Mouse (Mus musculus): ENCODE measurements around the gene Tagln3.

Tagln3 gene

DNA sequence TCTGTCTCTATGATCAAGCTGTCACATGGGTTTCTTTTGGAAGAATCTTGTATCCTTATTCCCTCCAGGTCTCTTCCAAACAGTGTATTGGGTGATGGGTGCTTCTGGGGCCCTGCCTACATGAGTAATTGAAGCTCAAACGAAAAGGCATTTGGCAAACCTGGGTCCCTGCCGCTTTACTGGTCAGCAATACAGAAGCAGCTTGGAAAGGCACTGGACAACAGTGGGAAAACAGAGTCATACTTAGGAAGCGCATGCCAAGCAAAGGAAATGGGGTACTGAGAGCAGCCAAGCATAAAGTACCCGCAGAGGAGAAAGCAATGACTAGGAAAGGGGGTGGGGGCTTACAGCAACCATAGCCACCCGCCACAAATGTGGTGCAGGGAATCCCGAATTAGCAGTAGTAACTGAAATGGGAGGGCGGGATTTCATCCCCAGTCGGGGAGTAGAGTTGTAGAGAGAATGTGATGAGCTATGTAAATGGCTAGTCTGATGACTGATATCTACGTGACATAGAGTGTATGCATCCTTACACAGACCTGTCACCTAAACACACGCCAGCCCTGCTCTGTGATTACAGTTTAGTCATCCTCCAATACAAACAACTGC is 4.3 kb downstream of the Tagln3 start:
- peak; percentile 63 to 64 for DNase-seq

DNA sequence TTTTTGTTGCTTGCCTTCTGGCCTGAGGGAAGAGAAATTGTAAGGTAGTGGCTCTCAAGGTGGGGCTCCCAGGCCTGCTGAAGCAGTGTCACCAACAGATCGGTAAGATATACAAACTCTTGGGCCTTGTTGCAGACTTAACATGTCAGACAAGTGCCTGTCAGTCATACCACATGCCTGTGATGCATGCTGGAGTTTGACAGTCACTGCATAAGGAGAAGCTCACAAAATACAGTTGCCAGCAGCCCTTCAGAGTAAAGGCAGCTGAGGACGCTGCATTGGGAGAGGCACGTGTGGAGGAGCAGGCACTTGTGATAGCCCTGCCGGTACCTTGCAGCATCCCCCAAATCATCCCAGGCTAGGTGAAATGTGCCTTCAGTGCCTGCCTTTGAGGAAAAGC is 6.1 kb downstream of the Tagln3 start:
- no peak for DNase-seq

DNA sequence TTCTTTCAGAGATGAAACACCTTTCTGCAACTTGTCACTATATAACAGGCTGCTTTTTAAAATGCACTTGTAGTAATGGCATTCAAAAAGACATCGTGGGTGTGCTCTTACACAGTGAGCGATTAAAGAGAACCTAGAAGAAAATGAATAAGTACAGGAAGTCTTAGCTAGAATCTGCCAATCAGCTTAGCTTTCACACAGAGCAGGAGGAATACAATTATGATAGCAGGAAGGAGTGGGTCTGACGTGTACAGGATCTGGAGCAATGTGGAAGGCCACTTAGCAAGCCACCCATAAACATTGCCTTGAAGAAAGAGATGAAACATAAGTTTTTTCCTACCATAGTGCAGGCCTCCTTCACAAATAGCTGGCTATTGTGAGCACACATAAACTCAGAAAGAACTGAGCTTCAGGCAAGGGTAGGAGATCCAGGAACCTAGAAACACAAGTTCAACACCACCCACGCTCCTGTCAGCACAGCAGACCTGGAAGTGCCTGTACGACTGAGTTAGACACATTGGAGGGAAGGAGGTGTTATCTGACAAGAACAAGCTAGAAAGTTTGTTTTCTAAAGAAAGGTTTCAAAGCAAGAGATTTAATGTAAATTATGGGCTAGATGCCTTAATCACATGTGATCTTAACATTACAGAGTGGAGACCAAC is 9.8 kb downstream of the Tagln3 start:
- DNase-seq = no peak

DNA sequence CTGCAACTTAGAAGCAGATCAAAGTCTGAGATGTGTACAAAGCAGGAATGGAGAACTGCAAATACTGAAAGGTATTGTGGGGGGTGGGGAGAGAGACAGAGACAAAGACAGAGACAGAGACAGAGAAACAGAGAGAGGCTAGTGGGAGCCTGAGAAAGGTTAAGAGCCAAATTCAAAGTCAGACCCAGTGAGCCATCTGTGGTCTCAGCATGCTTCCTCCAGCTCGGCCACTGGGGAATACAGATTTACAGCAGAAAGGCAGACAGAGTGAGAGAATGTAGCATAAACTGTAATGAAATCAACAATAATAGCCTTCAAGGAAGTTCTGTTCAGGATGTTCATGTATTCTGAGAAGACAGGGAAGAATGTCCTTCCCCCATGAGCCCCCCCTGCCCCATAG is 10.5 kb downstream of the Tagln3 start:
- DNase-seq = peak; percentile 36 to 41

DNA sequence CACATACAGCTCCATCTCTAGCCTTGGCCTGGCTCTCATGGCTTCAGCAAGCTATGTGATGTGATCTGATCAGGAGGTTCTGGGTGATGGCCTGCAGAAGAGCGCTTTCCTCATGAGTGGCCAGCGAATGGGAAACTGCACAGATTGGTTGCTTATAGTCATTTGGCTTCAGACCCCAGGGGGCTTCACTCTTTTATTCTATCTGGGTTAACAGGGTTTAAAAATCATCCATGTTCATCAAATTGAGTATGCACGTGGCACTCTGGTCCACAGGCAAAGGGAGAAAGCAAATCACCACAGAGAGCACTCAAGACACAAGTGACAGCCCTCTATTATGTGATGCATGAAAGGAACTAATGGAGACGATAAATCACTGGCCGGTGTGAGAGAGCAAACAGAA is 11.1 kb downstream of the Tagln3 start:
- no peak for DNase-seq

DNA sequence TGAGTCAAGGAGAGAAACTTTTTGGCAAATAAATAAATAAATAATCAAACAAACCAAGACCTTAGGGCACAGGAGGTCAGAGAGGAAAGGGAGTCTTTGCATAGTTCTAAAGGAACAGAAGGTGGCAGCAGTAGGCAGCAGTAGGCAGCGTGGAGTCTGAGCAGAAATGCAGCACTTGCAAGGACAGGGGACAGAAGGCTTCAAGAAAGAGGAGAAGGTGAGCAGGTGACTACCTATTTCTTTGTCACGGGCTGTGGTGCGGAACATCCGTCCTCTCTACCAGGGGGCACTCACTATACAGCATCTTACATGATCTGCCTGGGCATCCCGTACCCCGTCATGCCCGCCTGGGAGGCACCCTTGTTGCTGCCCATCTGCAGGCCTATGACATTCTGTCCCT is 13.1 kb downstream of the Tagln3 start:
- peak; percentile 40 to 48 for DNase-seq

DNA sequence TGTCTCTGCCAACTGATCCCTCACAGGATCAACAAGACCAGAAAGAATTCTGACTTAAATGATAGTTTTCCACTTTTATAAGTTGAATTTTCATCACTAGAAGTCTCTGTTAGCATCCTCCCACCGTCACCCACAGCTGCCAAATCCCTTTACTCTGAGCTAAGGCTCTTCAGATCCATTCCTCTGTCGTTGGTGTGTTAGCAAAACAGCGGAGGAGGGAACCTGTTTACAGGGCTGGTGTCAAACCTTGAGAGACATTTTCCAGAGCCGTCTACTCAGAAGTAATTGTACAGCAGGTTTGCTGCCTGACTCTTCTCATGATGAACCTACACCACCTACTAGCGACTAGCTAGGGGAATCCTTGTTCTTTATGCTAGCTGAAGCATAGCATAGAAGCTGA is 25.1 kb downstream of the Tagln3 start:
- DNase-seq = no peak

DNA sequence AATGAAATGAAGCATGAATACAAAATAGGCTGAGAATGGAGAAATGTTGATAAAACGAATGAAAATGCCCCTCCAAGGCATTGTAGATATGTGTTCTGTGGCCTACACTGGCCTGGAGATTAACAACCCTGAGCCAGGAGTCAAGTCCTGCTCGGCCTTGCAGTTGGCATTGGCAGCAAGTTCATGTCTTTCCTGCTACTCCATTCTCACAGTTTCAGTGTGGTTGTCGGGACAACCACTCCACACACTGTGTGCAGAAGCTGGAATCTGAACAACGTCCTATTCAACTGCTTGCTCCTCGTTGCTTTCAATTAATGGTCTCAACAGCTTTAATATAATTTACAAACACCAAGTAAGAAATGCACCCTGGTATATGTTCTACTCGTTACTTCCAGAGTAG is 26.4 kb downstream of the Tagln3 start:
- no peak for DNase-seq

DNA sequence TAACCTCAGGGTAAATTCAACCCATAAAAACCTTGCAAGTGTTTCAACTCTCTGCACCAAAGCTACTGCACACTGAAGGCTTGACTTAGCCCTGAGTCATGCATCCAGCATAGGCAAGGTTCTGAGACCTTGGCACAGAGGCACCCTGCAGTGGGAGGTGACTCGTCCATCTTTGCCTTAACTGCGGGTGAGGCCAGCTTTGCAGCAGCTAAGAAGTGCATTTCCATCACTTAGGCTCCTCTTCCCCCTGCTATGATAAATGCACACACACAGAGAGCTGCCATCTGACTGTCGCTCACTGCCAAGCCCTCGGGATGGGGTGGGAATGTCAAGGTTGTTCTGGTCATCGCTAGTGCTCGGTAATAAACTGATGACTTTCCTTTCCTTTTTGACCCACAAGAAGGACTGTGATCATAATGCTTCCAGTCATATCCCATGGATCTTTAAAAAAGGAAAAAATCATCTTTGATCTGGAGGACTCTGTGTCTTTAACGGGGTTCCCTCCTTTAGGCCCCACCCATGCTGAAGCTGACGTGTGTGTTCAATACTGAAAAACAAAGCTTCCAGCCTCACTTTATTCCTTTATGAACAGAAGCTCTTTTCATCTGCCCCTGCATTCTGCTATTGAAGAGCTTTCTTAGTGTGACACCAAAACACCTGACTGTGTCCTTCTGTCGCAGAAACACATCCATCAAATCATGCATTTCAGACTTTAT is 28.8 kb downstream of the Tagln3 start:
- DNase-seq = peak; percentile 64 to 67

DNA sequence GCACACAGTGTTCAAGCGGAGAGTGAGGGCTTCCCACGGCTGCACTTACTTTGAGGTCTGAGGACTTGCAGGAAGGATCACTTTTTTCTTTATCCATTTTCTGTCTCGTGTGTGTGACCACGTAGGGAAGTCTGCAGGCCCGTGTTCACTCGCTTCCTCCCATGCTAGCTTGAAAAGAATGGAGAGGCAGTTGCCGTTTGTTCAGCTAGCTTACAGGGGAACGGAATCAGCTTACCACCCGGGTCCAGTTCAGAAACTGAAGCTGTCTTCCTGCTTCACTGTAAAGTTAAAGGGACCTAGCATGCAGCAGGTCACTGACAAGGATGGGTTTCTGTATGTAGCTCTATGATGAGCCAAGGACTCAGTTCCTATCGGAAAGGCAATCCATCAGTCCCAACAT is 30.9 kb downstream of the Tagln3 start, which contains the start of gene Tmprss7:
Gene Tmprss7 (minus strand): TSS at position 101 of the 400 bp plus-strand sequence.
- no peak for DNase-seq

DNA sequence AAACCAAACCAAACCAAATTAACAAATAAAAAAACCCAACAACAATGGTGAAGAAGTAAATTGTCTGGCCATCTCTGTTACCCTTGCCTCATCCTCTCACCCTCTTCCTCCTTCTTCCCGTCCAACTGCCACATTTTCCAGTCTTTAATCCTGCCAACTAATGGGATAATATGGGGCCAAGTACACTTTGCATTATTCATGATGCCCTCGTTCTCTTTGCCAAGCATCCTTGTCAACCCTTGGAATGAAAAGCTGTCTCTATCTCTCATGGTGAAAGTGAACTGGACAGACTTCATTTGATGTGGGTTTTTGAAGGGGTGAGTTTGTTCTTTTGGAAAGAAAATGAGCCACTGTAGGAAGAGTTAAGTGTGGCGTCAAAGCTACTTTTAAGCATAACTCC is 31.6 kb downstream of the Tagln3 start:
- DNase-seq = no peak

DNA sequence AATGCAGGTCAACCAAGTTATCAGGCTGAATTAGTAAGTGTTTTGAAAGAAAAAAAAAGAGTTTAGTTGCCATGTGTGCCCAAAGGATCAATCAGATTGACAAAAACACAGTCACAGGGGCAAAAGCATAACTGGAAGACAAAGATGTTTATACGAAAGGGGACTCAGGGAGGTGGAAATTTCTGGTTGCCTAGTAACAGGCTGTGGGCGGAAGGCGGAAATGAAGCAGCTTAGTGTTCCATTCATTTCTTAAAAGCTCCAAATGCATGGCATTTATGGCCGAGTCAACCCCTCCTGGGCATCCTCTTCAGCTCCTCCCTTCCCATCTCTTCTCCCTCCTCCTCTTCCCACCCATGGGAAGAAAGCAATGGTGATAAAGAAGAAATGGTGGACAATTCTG is 34.2 kb downstream of the Tagln3 start:
- no peak for DNase-seq

DNA sequence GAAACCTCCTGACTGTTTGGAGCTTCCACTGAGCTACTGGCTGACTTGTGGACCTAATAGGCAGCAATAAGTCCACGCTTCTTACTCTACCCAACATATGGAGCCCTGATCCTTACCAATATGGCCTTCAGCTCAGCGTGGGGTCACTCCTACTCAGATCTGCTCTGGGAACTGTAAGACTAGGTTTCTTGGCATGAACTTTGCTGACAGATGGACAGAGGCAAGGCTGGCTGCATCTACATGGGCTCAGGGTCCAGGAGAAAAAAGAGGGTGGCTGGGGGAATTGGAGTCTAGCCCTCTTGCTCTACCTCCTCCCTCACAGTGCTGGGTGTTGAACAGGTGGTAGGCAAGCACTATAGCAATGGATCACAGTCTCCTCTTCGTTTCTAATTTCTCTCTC is 37.6 kb downstream of the Tagln3 start:
- peak; percentile 69 to 81 for DNase-seq

DNA sequence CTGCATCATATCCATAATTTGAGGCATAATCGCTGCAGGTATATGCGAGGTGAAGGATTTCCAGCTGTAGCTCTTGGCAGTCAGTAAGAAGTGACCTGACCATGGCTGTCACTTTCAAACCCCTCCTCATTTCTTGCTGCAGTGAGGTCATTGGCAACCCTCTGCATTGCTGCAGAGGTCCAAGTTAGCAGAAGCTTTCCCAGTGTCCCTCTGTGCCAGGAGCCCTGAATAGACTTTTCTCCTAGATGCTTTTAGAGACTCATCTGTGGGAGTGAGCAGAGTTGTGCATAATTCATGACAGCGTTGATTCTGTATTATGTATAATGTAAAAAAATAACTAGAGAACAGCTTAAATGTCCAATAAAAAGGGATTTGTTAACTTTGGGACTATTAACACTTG is 39.1 kb downstream of the Tagln3 start:
- no peak for DNase-seq

DNA sequence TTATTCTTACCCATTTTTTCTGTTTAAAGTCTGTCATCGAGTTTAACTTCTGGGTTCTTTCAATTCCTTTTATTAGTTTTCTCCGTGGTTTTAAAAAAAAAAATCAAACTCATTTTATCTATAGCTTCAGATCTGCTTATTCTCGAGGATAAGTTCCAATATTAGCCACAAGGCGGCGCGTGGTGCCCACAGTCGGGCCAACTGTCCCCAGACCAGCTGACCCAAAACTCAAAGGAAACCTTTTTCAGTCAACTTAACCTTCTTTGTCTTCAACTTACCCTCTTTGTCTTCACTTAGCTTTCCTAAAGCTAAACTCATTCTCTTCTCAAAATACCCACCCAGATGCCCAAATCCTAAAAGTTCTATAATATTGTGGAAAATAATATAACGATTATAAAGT is 39.6 kb downstream of the Tagln3 start:
- DNase-seq = peak; percentile 76 to 91

DNA sequence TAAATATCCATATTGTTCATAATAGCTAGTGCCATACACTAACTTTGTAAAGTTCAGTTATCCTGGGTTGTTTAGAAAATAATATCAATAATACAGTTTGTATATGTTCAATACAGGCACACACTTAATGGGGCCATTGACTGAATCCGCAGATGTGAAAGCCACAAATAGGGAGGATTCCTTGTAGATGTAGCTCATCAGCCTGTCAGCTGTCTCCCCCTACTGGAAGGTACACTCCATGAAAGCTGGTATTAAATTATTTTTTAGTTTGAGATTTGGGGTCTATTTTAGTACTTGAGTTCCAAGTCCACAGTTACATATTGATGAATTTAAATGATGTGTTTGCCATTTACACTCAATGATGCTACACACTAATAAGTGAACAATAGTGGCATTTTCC is 47.9 kb downstream of the Tagln3 start:
- peak in 1 of 2 experiments; percentile 34 for DNase-seq

DNA sequence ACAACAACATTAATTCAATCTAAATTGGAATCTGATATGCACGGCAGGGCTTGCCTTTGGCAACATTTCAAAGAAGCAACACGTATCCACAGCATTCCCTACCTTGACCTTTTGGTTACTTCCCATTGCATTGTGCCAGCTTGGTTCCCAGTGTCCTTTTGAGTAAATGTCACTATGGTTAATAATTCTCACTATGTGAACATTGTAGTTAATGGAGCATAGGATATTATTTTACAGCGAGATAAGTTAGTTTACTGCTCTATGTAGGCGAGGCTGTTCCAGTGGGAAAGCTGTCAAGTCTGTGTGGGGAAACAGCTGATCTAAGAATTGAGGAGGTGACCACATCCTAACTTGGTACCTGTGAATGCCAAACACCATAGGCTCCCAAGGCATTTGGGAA is 54.4 kb downstream of the Tagln3 start:
- DNase-seq = no peak

DNA sequence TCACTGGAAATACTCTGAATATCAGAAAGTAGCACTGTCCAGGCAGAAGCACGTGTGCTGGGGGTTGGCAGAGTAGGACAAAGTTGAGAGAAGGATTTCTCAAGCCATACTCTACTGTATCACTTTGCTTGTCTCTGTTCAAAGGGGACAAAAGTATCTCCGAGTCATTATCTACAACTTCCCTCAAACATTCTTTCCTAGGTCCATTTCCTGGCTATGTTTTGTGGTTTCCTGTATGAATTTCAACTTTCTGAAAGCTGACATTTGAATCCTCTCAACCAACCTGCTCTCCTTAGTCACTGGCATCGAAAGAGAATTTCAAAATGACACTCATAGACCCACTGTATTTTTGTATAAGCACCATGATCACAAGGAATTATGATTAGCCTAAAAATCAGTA is 56.2 kb downstream of the Tagln3 start:
- DNase-seq = no peak

DNA sequence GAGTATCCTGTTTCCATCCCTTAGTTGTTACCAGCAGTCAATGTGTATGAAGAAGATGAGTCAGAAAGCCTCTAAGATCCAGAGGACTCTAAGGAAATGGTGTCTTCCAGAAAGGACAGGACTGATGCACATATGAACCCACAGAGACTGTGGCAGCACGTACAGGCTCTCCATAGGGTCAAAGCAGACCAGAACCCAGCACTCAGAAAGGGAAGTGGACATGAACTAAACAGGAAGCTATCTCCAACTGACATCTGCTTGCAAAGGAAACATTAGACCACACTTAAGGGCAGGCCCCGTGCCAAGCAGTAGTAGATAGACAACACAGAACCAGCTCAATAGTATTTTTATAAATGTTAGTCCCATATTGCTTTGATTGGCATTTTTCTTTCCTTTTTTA is 58.3 kb downstream of the Tagln3 start:
- DNase-seq = no peak

DNA sequence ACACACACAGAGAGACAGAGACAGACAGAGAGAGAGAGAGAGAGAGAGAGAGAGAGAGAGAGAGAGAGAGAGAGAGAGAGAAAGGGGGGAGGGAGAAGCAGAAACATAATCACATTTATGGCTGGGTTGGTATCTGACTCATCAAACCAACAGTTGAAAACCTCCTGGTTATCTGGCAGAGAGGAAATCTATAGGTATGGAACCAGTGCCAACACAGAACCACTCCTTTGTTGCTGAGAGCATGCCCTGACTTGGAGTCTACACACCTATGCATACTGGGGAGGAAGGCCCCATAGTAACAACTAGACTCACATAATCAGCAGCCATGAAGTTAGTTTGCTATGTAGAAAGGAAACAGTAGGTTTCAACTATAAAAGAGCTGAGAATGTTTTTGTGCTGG is 62.0 kb downstream of the Tagln3 start:
- no peak for DNase-seq

Data from cerebellum, postnatal 25 days (tissue).